Mouse (Mus musculus) lung, embryonic 15.5 days (tissue): Measurements from ENCODE around the gene Trabd2b. TPM values are rescaled to one million over a fixed set of nuclear protein-coding genes. Genes with fewer than 3 reads are reported as not detected.
A peak's percentile ranks its signal among the peaks of the same experiment; 100 is the strongest.

Source experiments
- ATAC-seq: fragments of 200-750 bp; cut with Nextera tagmentation; 2 replicates; pipeline ENCODE4 v1.8.0; 2017; ENCODE audit warnings: moderate number of reproducible peaks, borderline replicate concordance; ENCODE audit not compliant: low FRiP score, low TSS enrichment; ENCODE audit errors: extremely low read depth
- H3K27ac ChIP-seq: fragments of 300-500 bp; sonication (generic); 2 replicates; pipeline ENCODE4 v1.5.1; 2015; ENCODE audit warnings: moderate library complexity, mild to moderate bottlenecking, inconsistent platforms
- H3K27me3 ChIP-seq: fragments of 300-500 bp; sonication (generic); 2 replicates; pipeline ENCODE4 v1.6.1; 2015; ENCODE audit warnings: inconsistent platforms
- H3K36me3 ChIP-seq: fragments of 300-500 bp; sonication (generic); 2 replicates; pipeline ENCODE4 v1.6.1; 2015; ENCODE audit warnings: inconsistent platforms
- H3K4me1 ChIP-seq: fragments of 300-500 bp; sonication (generic); 2 replicates; pipeline ENCODE4 v1.6.1; 2015; ENCODE audit warnings: inconsistent platforms
- H3K4me2 ChIP-seq: fragments of 300-500 bp; sonication (generic); 2 replicates; pipeline ENCODE4 v1.6.1; 2015; ENCODE audit warnings: inconsistent platforms, mild to moderate bottlenecking, moderate library complexity
- H3K4me3 ChIP-seq: fragments of 300-500 bp; sonication (generic); 2 replicates; pipeline ENCODE4 v1.5.1; 2015; ENCODE audit warnings: mild to moderate bottlenecking, inconsistent platforms
- H3K9ac ChIP-seq: fragments of 300-500 bp; sonication (generic); 2 replicates; pipeline ENCODE4 v1.6.1; 2015; ENCODE audit warnings: inconsistent platforms
- H3K9me3 ChIP-seq: fragments of 300-500 bp; sonication (generic); 2 replicates; pipeline ENCODE4 v1.6.1; 2016; ENCODE audit warnings: inconsistent platforms
- WGBS: fragments of 180-500 bp; shearing (Covaris S2); methylation state at CpG from one replicate; pipeline ENCODE4 v1.1.7; 2015; 5-methylcytosine and 5-hydroxymethylcytosine counted together
- polyA plus RNA-seq: library from polyadenylated mRNA; unstranded; fragments of >200 nt; fragmentation: Nextera tagmentation; extraction: Ambion mirVana; gene quantifications from 2 replicates; pipeline ENCODE4 v1.2.1, GENCODE M21; 2015

The Trabd2b gene
- polyA plus RNA-seq, 1 experiment from 2014 or later, result 5.1 TPM

GRCm38 (mm10) chr4:114476316-114476715, 69.8 kb downstream of the Trabd2b start:
- H3K9ac ChIP-seq, result no peak overlapping the region
- H3K36me3 ChIP-seq, result no peaks in the 10 kb centered on the region
- H3K27ac ChIP-seq, result no peak overlapping the region
- ATAC-seq, result no peak
- H3K27me3 ChIP-seq, result no peaks in the 10 kb centered on the region
- H3K4me3 ChIP-seq, result no peak overlapping the region
- peaks cover 7% of the 10 kb centered on the region; the same call in 1 of the 2 replicates for H3K4me1 ChIP-seq
- WGBS, result 73% methylated on average over 3 of the region's 3 CpGs
- H3K4me2 ChIP-seq, result no peak overlapping the region
- H3K9me3 ChIP-seq, result no peaks in the 10 kb centered on the region

GRCm38 (mm10) chr4:114477082-114477771, 70.7 kb downstream of the Trabd2b start:
- no peak overlapping the region for H3K9ac ChIP-seq
- 28% methylated on average over 11 of the region's 11 CpGs for WGBS
- no peak overlapping the region for H3K27ac ChIP-seq
- peaks cover 7% of the 10 kb centered on the region; the same call in 1 of the 2 replicates for H3K4me1 ChIP-seq
- peak; percentile 43; the same call in 1 of the 2 replicates for ATAC-seq
- no peak overlapping the region for H3K4me3 ChIP-seq
- H3K36me3 ChIP-seq, result no peaks in the 10 kb centered on the region
- no peaks in the 10 kb centered on the region for H3K27me3 ChIP-seq
- H3K9me3 ChIP-seq, result no peaks in the 10 kb centered on the region
- no peak overlapping the region for H3K4me2 ChIP-seq

GRCm38 (mm10) chr4:114481518-114481917, 75.0 kb downstream of the Trabd2b start:
- no peak overlapping the region for H3K4me3 ChIP-seq
- H3K4me1 ChIP-seq, result peaks cover 7% of the 10 kb centered on the region; the same call in 1 of the 2 replicates
- ATAC-seq, result no peak
- H3K4me2 ChIP-seq, result no peak overlapping the region
- H3K27me3 ChIP-seq, result no peaks in the 10 kb centered on the region
- no peak overlapping the region for H3K9ac ChIP-seq
- H3K9me3 ChIP-seq, result no peaks in the 10 kb centered on the region
- WGBS, result 70% methylated on average over 5 of the region's 5 CpGs
- no peaks in the 10 kb centered on the region for H3K36me3 ChIP-seq
- no peak overlapping the region for H3K27ac ChIP-seq

- H3K9ac ChIP-seq, result no peak overlapping the region
- no peak overlapping the region for H3K27ac ChIP-seq
- H3K4me3 ChIP-seq, result no peak overlapping the region
- 65% methylated on average over 2 of the region's 2 CpGs for WGBS
- H3K27me3 ChIP-seq, result no peaks in the 10 kb centered on the region
- H3K4me2 ChIP-seq, result no peak overlapping the region
- H3K36me3 ChIP-seq, result no peaks in the 10 kb centered on the region
- peaks cover 6% of the 10 kb centered on the region; the same call in 1 of the 2 replicates for H3K4me1 ChIP-seq
- H3K9me3 ChIP-seq, result no peaks in the 10 kb centered on the region
- ATAC-seq, result no peak
Observed at GRCm38 (mm10) chr4:114484173-114484572, 77.6 kb downstream of the Trabd2b start.

- no peaks in the 10 kb centered on the region for H3K9me3 ChIP-seq
- WGBS, result 52% methylated on average over 5 of the region's 5 CpGs
- no peak for ATAC-seq
- H3K27me3 ChIP-seq, result no peaks in the 10 kb centered on the region
- no peak overlapping the region for H3K4me2 ChIP-seq
- H3K36me3 ChIP-seq, result no peaks in the 10 kb centered on the region
- H3K4me3 ChIP-seq, result no peak overlapping the region
- H3K9ac ChIP-seq, result no peak overlapping the region
- H3K4me1 ChIP-seq, result peaks cover 6% of the 10 kb centered on the region; the same call in 1 of the 2 replicates
- no peak overlapping the region for H3K27ac ChIP-seq
Observed at GRCm38 (mm10) chr4:114485996-114486395, 79.5 kb downstream of the Trabd2b start.

GRCm38 (mm10) chr4:114486885-114487531, 80.5 kb downstream of the Trabd2b start:
- Histone ChIP-seq H3K4me2 (no peak overlapping the region), H3K9me3 (no peaks in the 10 kb centered on the region), H3K27ac (no peak overlapping the region), H3K27me3 (no peaks in the 10 kb centered on the region), H3K9ac (no peak overlapping the region), H3K36me3 (no peaks in the 10 kb centered on the region), H3K4me3 (no peak overlapping the region), H3K4me1 (peaks cover 6% of the 10 kb centered on the region; the same call in 1 of the 2 replicates)
- WGBS, result 38% methylated on average over 2 of the region's 2 CpGs
- ATAC-seq, result 0 out of 2 replicates have a peak, but pooled peaks have one; percentile 52

GRCm38 (mm10) chr4:114487701-114488100, 81.2 kb downstream of the Trabd2b start:
- no peak overlapping the region for H3K27ac ChIP-seq
- ATAC-seq, result no peak
- H3K36me3 ChIP-seq, result no peaks in the 10 kb centered on the region
- H3K9ac ChIP-seq, result no peak overlapping the region
- H3K9me3 ChIP-seq, result no peaks in the 10 kb centered on the region
- no peak overlapping the region for H3K4me3 ChIP-seq
- no peaks in the 10 kb centered on the region for H3K27me3 ChIP-seq
- H3K4me2 ChIP-seq, result no peak overlapping the region
- WGBS, result 60% methylated on average over 3 of the region's 3 CpGs
- H3K4me1 ChIP-seq, result peaks cover 6% of the 10 kb centered on the region; the same call in 1 of the 2 replicates

GRCm38 (mm10) chr4:114492157-114492556, 85.6 kb downstream of the Trabd2b start:
- H3K27me3 ChIP-seq, result no peaks in the 10 kb centered on the region
- no peak for ATAC-seq

GRCm38 (mm10) chr4:114494035-114494434, 87.5 kb downstream of the Trabd2b start:
- H3K27me3 ChIP-seq, result no peaks in the 10 kb centered on the region
- 79% methylated on average over 2 of the region's 2 CpGs for WGBS
- H3K4me1 ChIP-seq, result no peaks in the 10 kb centered on the region
- H3K9ac ChIP-seq, result no peak overlapping the region
- no peaks in the 10 kb centered on the region for H3K36me3 ChIP-seq
- no peak overlapping the region for H3K4me3 ChIP-seq
- no peak overlapping the region for H3K27ac ChIP-seq
- H3K4me2 ChIP-seq, result no peak overlapping the region
- no peaks in the 10 kb centered on the region for H3K9me3 ChIP-seq
- ATAC-seq, result no peak

More at GRCm38 (mm10) chr4:114492157-114492556, 85.6 kb downstream of the Trabd2b start:
- no peak overlapping the region for H3K27ac ChIP-seq
- 52% methylated on average over 4 of the region's 4 CpGs for WGBS
- peaks cover 2% of the 10 kb centered on the region; the same call in 1 of the 2 replicates for H3K4me1 ChIP-seq
- H3K9ac ChIP-seq, result no peak overlapping the region
- no peaks in the 10 kb centered on the region for H3K36me3 ChIP-seq
- H3K4me2 ChIP-seq, result no peak overlapping the region
- H3K9me3 ChIP-seq, result no peaks in the 10 kb centered on the region
- H3K4me3 ChIP-seq, result no peak overlapping the region

GRCm38 (mm10) chr4:114495688-114496426, 89.3 kb downstream of the Trabd2b start:
- Histone ChIP-seq H3K27ac (no peak overlapping the region), H3K27me3 (no peaks in the 10 kb centered on the region), H3K9ac (no peak overlapping the region), H3K9me3 (no peaks in the 10 kb centered on the region), H3K4me1 (no peaks in the 10 kb centered on the region), H3K4me3 (no peak overlapping the region), H3K4me2 (no peak overlapping the region), H3K36me3 (no peaks in the 10 kb centered on the region)
- 51% methylated on average over 4 of the region's 4 CpGs for WGBS
- no peak for ATAC-seq

- WGBS, result 73% methylated on average over 1 of the region's 1 CpGs
- Histone ChIP-seq H3K4me1 (no peaks in the 10 kb centered on the region; the same call in 1 of the 2 replicates), H3K9ac (no peak overlapping the region), H3K4me2 (no peak overlapping the region), H3K36me3 (no peaks in the 10 kb centered on the region), H3K27ac (no peak overlapping the region), H3K4me3 (no peak overlapping the region), H3K27me3 (no peaks in the 10 kb centered on the region), H3K9me3 (no peaks in the 10 kb centered on the region)
- ATAC-seq, result no peak
Observed at GRCm38 (mm10) chr4:114499650-114500049, 93.1 kb downstream of the Trabd2b start.
